Mouse (Mus musculus) bone marrow macrophage, adult 2 months (primary cell): Measurements from ENCODE around the gene Nek6. TPM values are rescaled to one million over a fixed set of nuclear protein-coding genes. Genes with fewer than 3 reads are reported as not detected.

Experiments
- H3K27ac ChIP-seq: 2 replicates; pipeline ENCODE4 v1.5.1; 2012; ENCODE audit warnings: low read depth, low read length; ENCODE audit not compliant: insufficient read depth
- H3K4me1 ChIP-seq: 2 replicates; pipeline ENCODE4 v1.6.1; 2012; ENCODE audit warnings: low read length; ENCODE audit not compliant: control insufficient read depth, insufficient read depth
- H3K4me3 ChIP-seq: 2 replicates; pipeline ENCODE4 v1.5.1; 2012; ENCODE audit warnings: mild to moderate bottlenecking, low read length, moderate library complexity; ENCODE audit not compliant: insufficient read depth
- CTCF ChIP-seq: IDR thresholded peaks from 2 replicates; pipeline ENCODE4 v1.5.1; 2012; ENCODE audit warnings: low read depth, mild to moderate bottlenecking, low read length, moderate library complexity
- POLR2A ChIP-seq: IDR thresholded peaks from 2 replicates; pipeline ENCODE4 v1.6.1; 2012; ENCODE audit warnings: mild to moderate bottlenecking, low read depth, low read length, borderline replicate concordance
- polyA plus RNA-seq: library from polyadenylated mRNA; stranded (reverse); fragments of >200 nt; gene quantifications from 2 replicates; pipeline ENCODE4 v1.2.4, GENCODE M21; 2012; ENCODE audit not compliant: missing spikeins, insufficient read depth, insufficient read length

The Nek6 gene
- polyA plus RNA-seq, 1 experiment = 15.8 TPM

GRCm38 (mm10) chr2:38517045-38517444 is 5.6 kb downstream of the Nek6 start:
- TF ChIP-seq POLR2A (no peak), CTCF (no peak)
- Histone ChIP-seq H3K27ac (no peak overlapping the region), H3K4me1 (peaks cover 81% of the 10 kb centered on the region), H3K4me3 (no peak overlapping the region)

- TF ChIP-seq POLR2A (no peak), CTCF (no peak)
- peaks cover 89% of the 10 kb centered on the region for H3K4me1 ChIP-seq
- H3K27ac ChIP-seq = peak overlapping the region; percentile 65
- no peak overlapping the region for H3K4me3 ChIP-seq
Observed at GRCm38 (mm10) chr2:38518719-38519118, 7.3 kb downstream of the Nek6 start.

GRCm38 (mm10) chr2:38519934-38520333 is 8.5 kb downstream of the Nek6 start:
- peak overlapping the region; percentile 65 for H3K27ac ChIP-seq
- H3K4me1 ChIP-seq = peaks cover 88% of the 10 kb centered on the region
- TF ChIP-seq CTCF (no peak), POLR2A (no peak)
- no peak overlapping the region for H3K4me3 ChIP-seq

- Histone ChIP-seq H3K27ac (no peak overlapping the region), H3K4me1 (peaks cover 81% of the 10 kb centered on the region), H3K4me3 (no peak overlapping the region)
- TF ChIP-seq POLR2A (no peak), CTCF (no peak)
Observed at GRCm38 (mm10) chr2:38521618-38522017, 10.2 kb downstream of the Nek6 start.

GRCm38 (mm10) chr2:38522354-38522753 is 10.9 kb downstream of the Nek6 start:
- Histone ChIP-seq H3K4me3 (no peak overlapping the region), H3K4me1 (peaks cover 76% of the 10 kb centered on the region), H3K27ac (peak overlapping the region; percentile 39)
- TF ChIP-seq POLR2A = no peak
- no peak for TF ChIP-seq CTCF

GRCm38 (mm10) chr2:38523781-38524445 is 12.5 kb downstream of the Nek6 start:
- Histone ChIP-seq H3K4me1 (peaks cover 72% of the 10 kb centered on the region), H3K4me3 (no peak overlapping the region), H3K27ac (no peak overlapping the region)
- TF ChIP-seq CTCF (no peak), POLR2A (no peak)

- Histone ChIP-seq H3K4me3 (no peak overlapping the region), H3K4me1 (peaks cover 74% of the 10 kb centered on the region), H3K27ac (no peak overlapping the region)
- TF ChIP-seq POLR2A (no peak), CTCF (no peak)
Observed at GRCm38 (mm10) chr2:38525034-38525433, 13.6 kb downstream of the Nek6 start.

GRCm38 (mm10) chr2:38529582-38530152 is 18.2 kb downstream of the Nek6 start:
- Histone ChIP-seq H3K4me3 (no peak overlapping the region), H3K27ac (no peak overlapping the region), H3K4me1 (peaks cover 77% of the 10 kb centered on the region)
- TF ChIP-seq POLR2A = no peak
- TF ChIP-seq CTCF = no peak

GRCm38 (mm10) chr2:38530955-38531381 is 19.5 kb downstream of the Nek6 start:
- Histone ChIP-seq H3K27ac (peak overlapping the region; percentile 64), H3K4me1 (peaks cover 79% of the 10 kb centered on the region), H3K4me3 (no peak overlapping the region)
- TF ChIP-seq CTCF (no peak), POLR2A (no peak)

GRCm38 (mm10) chr2:38533322-38533721 is 21.9 kb downstream of the Nek6 start:
- no peak overlapping the region for H3K4me3 ChIP-seq
- H3K27ac ChIP-seq = peak overlapping the region; percentile 99
- H3K4me1 ChIP-seq = peaks cover 91% of the 10 kb centered on the region
- no peak for TF ChIP-seq POLR2A
- no peak for TF ChIP-seq CTCF

- Histone ChIP-seq H3K4me1 (peaks cover 92% of the 10 kb centered on the region), H3K27ac (peak overlapping the region; percentile 99), H3K4me3 (no peak overlapping the region)
- no peak; the same call in 1 of the 2 replicates for TF ChIP-seq CTCF
- TF ChIP-seq POLR2A = no peak
Observed at GRCm38 (mm10) chr2:38533767-38534166, 22.3 kb downstream of the Nek6 start.
